Mouse (Mus musculus): ENCODE data around the gene Lrrtm3.

GRCm38 (mm10) chr10:63978969-63979368 lies 111.1 kb downstream of the Lrrtm3 start:
- TF ChIP-seq CTCF (conservative IDR thresholded peaks at IDR 0.05; ENCODE audit: low read length) (no peak), NANOG (IDR thresholded peaks at IDR 0.05; ENCODE audit: borderline replicate concordance, low read length) (no peak)
